ENCODE assay signal across 20 mouse cellular contexts in the genomic region with DNA sequence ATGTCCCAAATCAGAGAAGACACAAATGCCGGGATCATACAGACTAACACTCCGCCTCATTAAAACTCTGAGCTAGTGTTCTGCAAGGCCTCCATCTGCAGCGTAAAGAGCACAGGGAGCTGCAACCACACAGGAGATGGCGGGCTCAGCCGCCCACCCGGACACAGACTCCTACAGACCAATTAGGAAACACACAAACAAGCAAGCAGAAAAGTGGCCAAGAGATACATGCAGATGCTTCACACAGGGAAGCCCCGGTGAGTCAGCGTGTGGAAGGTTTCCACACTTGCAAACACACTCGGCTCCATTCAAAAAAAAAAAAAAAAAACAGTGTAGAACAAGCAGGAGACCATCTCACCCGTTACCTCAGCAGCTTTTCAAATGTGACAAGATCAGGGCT.
A peak's percentile ranks its signal among the peaks of the same experiment; 100 is the strongest.
DNase-seq lines count a peak whose midpoint lies in the region; TF ChIP-seq lines count a peak whose summit lies in the region.
"Had no signal": no experiment of that assay in that cellular context is flagged by ENCODE, and none has a peak within 500 bp of the region (broad histone marks: within the 10 kb centered on the region; RNA-seq: fewer than 3 reads in every experiment).

No protein-coding gene starts in this region.

- H3K4me3 ChIP-seq in layer of hippocampus, adult 2 months, result no peak overlapping the region
- H3K4me3 ChIP-seq: forebrain, embryonic 12.5 days; left cerebral cortex, adult 2 months; limb, embryonic 12.5 days; liver, embryonic 13.5 days; lung, embryonic 15.5 days; midbrain, embryonic 12.5 days had no signal

- TF ChIP-seq CTCF in layer of hippocampus, adult 2 months (conservative IDR thresholded peaks at IDR 0.05), result no peak

- peak; percentile 22 for DNase-seq in cerebellum, adult 11 months
- DNase-seq in cerebellum, postnatal 4 days (ENCODE audit: low spot score in 2 of 2), result no peak
- DNase-seq in layer of hippocampus, adult 2 months (ENCODE audit: low spot score in 2 of 2), result peak; percentile 40 to 41
- DNase-seq in layer of hippocampus, postnatal 10 days (ENCODE audit: low spot score in 2 of 2), result no peak
- peak; percentile 9 for DNase-seq in 3T3-L1 (ENCODE audit: low read depth, low spot score)
- DNase-seq in cerebellum, adult 9-11 months, result peak; percentile 35
- no peak for DNase-seq in adrenal gland, adult 2 months
- no peak for DNase-seq in thymus, adult 18-20 months
- DNase-seq: adrenal gland, postnatal 25 days; kidney, adult 18-20 months; kidney, postnatal 14 days; liver, embryonic 13.5 days; thymus, postnatal 14 days had no signal

- no peak overlapping the region for H3K27ac ChIP-seq in layer of hippocampus, adult 2 months
- H3K27ac ChIP-seq: forebrain, embryonic 12.5 days; left cerebral cortex, adult 2 months; limb, embryonic 12.5 days; liver, embryonic 13.5 days; lung, embryonic 15.5 days; macrophage; midbrain, embryonic 12.5 days; stomach, postnatal 0 days had no signal

Comparison
In these comparisons a context has a peak if more than half of its experiments do, and no peak if none do; other contexts are left out.
1. DNase-seq: peak in cerebellum, adult 11 months (single experiment), layer of hippocampus, adult 2 months (2 of 2), 3T3-L1 (single experiment) and cerebellum, adult 9-11 months (single experiment); none in cerebellum, postnatal 4 days (0 of 2), layer of hippocampus, postnatal 10 days (0 of 2), adrenal gland, adult 2 months (single experiment) and thymus, adult 18-20 months (0 of 2).